Mouse (Mus musculus) CH12.LX (cell line): Measurements from ENCODE around the gene Gna12. TPM values are rescaled to one million over a fixed set of nuclear protein-coding genes. Genes with fewer than 3 reads are reported as not detected.

Experiments
- DNase-seq: peaks from one replicate; pipeline ENCODE4 v3.0.0-alpha.2; 2013; ENCODE audit errors: extremely low read depth
- H3K27ac ChIP-seq: 2 replicates; pipeline ENCODE4 v1.5.1; 2012; ENCODE audit warnings: low read depth, mild to moderate bottlenecking, control low read depth, moderate library complexity; ENCODE audit not compliant: insufficient read depth
- H3K27me3 ChIP-seq: replicated peaks from 2 replicates; pipeline ENCODE3; 2012; ENCODE audit warnings: inconsistent platforms
- H3K36me3 ChIP-seq, 2 experiments: replicated peaks in 1 of 2; 2 replicates each; pipeline versions ENCODE3 to v1.6.1; 2012; ENCODE audit warnings: inconsistent platforms in 1 of 2, low read length in 1 of 2, mild to moderate bottlenecking in 1 of 2, mixed read lengths in 1 of 2, moderate library complexity in 1 of 2; ENCODE audit not compliant: control insufficient read depth in 1 of 2, insufficient read depth in 1 of 2
- H3K4me1 ChIP-seq, 2 experiments: 2 replicates each; pipeline ENCODE4 v1.6.1; 2012; ENCODE audit warnings: inconsistent platforms in 1 of 2, moderate library complexity in 1 of 2; ENCODE audit not compliant: insufficient read depth in 2 of 2, control insufficient read depth in 1 of 2
- H3K4me2 ChIP-seq: 2 replicates; pipeline ENCODE4 v1.6.1; 2012; ENCODE audit warnings: low read depth, mild to moderate bottlenecking, control low read depth; ENCODE audit not compliant: poor library complexity, insufficient read depth, severe bottlenecking
- H3K4me3 ChIP-seq, 3 experiments: fragments of 150-350 bp in 1 of 3; sonication (generic) in 1 of 3; replicated peaks in 1 of 3; 2 replicates each; pipeline versions ENCODE3 to v1.5.1; 2011 to 2012; ENCODE audit warnings: low read depth in 2 of 3, low read length in 2 of 3, mild to moderate bottlenecking in 2 of 3, moderate library complexity in 2 of 3, control low read depth in 1 of 3, improper control_type of control experiment in 1 of 3, inconsistent platforms in 1 of 3, mixed read lengths in 1 of 3; ENCODE audit not compliant: poor library complexity in 1 of 3
- H3K79me2 ChIP-seq: replicated peaks from 2 replicates; pipeline ENCODE4 v1.6.1; 2012; ENCODE audit warnings: mild to moderate bottlenecking, moderate library complexity; ENCODE audit not compliant: control insufficient read depth, poor library complexity, insufficient read depth, severe bottlenecking; ENCODE audit errors: extremely low read depth
- H3K9ac ChIP-seq: 2 replicates; pipeline ENCODE4 v1.6.1; 2012; ENCODE audit warnings: low read depth, mild to moderate bottlenecking, control low read depth, moderate library complexity; ENCODE audit not compliant: insufficient read depth
- H3K9me3 ChIP-seq: replicated peaks from 2 replicates; pipeline ENCODE3; 2012; ENCODE audit warnings: low read length, inconsistent platforms, mixed read lengths
- BHLHE40 ChIP-seq: IDR thresholded peaks from 2 replicates; pipeline ENCODE4 v1.6.1; 2011; ENCODE audit warnings: mild to moderate bottlenecking, low read depth, low read length, improper control_type of control experiment
- CHD1 ChIP-seq: IDR thresholded peaks from 2 replicates; pipeline ENCODE4 v1.6.1; 2012; ENCODE audit warnings: low read depth, low read length, improper control_type of control experiment, inconsistent platforms
- E2F4 ChIP-seq: IDR thresholded peaks from 2 replicates; pipeline ENCODE4 v1.6.1; 2011; ENCODE audit warnings: low read depth, low read length, improper control_type of control experiment; ENCODE audit not compliant: insufficient replicate concordance
- ELF1 ChIP-seq: IDR thresholded peaks from 2 replicates; pipeline ENCODE4 v1.6.1; 2014; ENCODE audit warnings: low read depth, mild to moderate bottlenecking, inconsistent platforms, low read length, improper control_type of control experiment
- EP300 ChIP-seq: IDR thresholded peaks from 2 replicates; pipeline ENCODE4 v1.6.1; 2011; ENCODE audit warnings: low read length, improper control_type of control experiment
- JUN ChIP-seq: IDR thresholded peaks from 2 replicates; pipeline ENCODE4 v1.6.1; 2011; ENCODE audit warnings: low read depth, mild to moderate bottlenecking, low read length, improper control_type of control experiment, moderate library complexity; ENCODE audit not compliant: insufficient read depth
- KAT2A ChIP-seq: IDR thresholded peaks from 2 replicates; pipeline ENCODE4 v1.6.1; 2012; ENCODE audit warnings: low read length, improper control_type of control experiment, inconsistent platforms; ENCODE audit not compliant: insufficient replicate concordance
- MAX ChIP-seq: IDR thresholded peaks from 2 replicates; pipeline ENCODE4 v1.6.1; 2011; ENCODE audit warnings: low read length, improper control_type of control experiment
- MEF2A ChIP-seq: IDR thresholded peaks from 2 replicates; pipeline ENCODE4 v1.6.1; 2014; ENCODE audit warnings: low read depth, mild to moderate bottlenecking, inconsistent platforms, low read length, improper control_type of control experiment, borderline replicate concordance
- NRF1 ChIP-seq: IDR thresholded peaks from 2 replicates; pipeline ENCODE4 v1.6.1; 2014; ENCODE audit warnings: low read depth, mild to moderate bottlenecking, inconsistent platforms, low read length, improper control_type of control experiment, moderate library complexity
- POLR2A ChIP-seq: IDR thresholded peaks from 2 replicates; pipeline ENCODE4 v1.6.1; 2011; ENCODE audit warnings: low read depth, mild to moderate bottlenecking, improper control_type of control experiment, low read length
- RAD21 ChIP-seq: IDR thresholded peaks from 2 replicates; pipeline ENCODE4 v1.6.1; 2011; ENCODE audit warnings: low read depth, mild to moderate bottlenecking, low read length, improper control_type of control experiment, moderate library complexity
- RCOR1 ChIP-seq: conservative IDR thresholded peaks from 2 replicates; pipeline ENCODE4 v1.6.1; 2012; ENCODE audit warnings: low read depth, mild to moderate bottlenecking, inconsistent platforms, low read length, improper control_type of control experiment
- SIN3A ChIP-seq: IDR thresholded peaks from 2 replicates; pipeline ENCODE4 v1.6.1; 2012; ENCODE audit warnings: low read length, improper control_type of control experiment, inconsistent platforms
- SMC3 ChIP-seq: IDR thresholded peaks from 2 replicates; pipeline ENCODE4 v1.6.1; 2011; ENCODE audit warnings: low read depth, low read length, improper control_type of control experiment
- TCF12 ChIP-seq: IDR thresholded peaks from 2 replicates; pipeline ENCODE4 v1.6.1; 2014; ENCODE audit warnings: low read depth, mild to moderate bottlenecking, inconsistent platforms, low read length, improper control_type of control experiment
- USF1 ChIP-seq: IDR thresholded peaks from 2 replicates; pipeline ENCODE4 v1.6.1; 2014; ENCODE audit warnings: low read depth, mild to moderate bottlenecking, inconsistent platforms, low read length, improper control_type of control experiment
- USF2 ChIP-seq: conservative IDR thresholded peaks from 2 replicates; pipeline ENCODE4 v1.6.1; 2011; ENCODE audit warnings: low read depth, low read length, improper control_type of control experiment
- ZC3H11A ChIP-seq: IDR thresholded peaks from 2 replicates; pipeline ENCODE4 v1.6.1; 2012; ENCODE audit warnings: low read depth, mild to moderate bottlenecking, inconsistent platforms, low read length, improper control_type of control experiment
- ZKSCAN1 ChIP-seq: IDR thresholded peaks from 2 replicates; pipeline ENCODE4 v1.6.1; 2012; ENCODE audit warnings: low read depth, inconsistent platforms, low read length, improper control_type of control experiment, borderline replicate concordance
- ZMIZ1 ChIP-seq: IDR thresholded peaks from 2 replicates; pipeline ENCODE4 v1.6.1; 2012; ENCODE audit warnings: low read depth, mild to moderate bottlenecking, inconsistent platforms, low read length, improper control_type of control experiment
- dilution Hi-C: fragments of 300-500 bp; cut with MboI; formaldehyde crosslinking; loops from 2 replicates; pipeline ENCODE4 v1.14.3; 2020; ENCODE audit warnings: low sequenced_read_pairs; ENCODE audit not compliant: extremely low pct_unique_long_range_greater_than_20kb, extremely low pct_ligation_motif_present
- in situ Hi-C: fragments of 300-500 bp; cut with MboI; formaldehyde crosslinking; loops from 3 replicates; pipeline ENCODE4 v1.14.3; 2019; ENCODE audit warnings: low sequenced_read_pairs, low pct_ligation_motif_present, low pct_unique_long_range_greater_than_20kb, mixed read lengths
- polyA plus RNA-seq: library from polyadenylated mRNA; unstranded; fragments of >175 nt; gene quantifications from 2 replicates; pipeline ENCODE4 v1.2.1, GENCODE M21; 2012; ENCODE audit warnings: low read depth; ENCODE audit not compliant: insufficient read length
- total RNA-seq, 2 experiments: library from RNA; depleted of rRNA; stranded (reverse); fragments of 300-350 nt in 1 of 2; fragments of >200 nt in 1 of 2; gene quantifications; 2 replicates each; pipeline ENCODE4 v1.2.3; 2012 to 2014

The Gna12 gene
- total and polyA plus RNA-seq, 3 experiments, result 11.5 to 15.8 (median 15.4) TPM

GRCm38 (mm10) chr5:140758864-140759263 lies 71.4 kb downstream of the Gna12 start:
- Histone ChIP-seq H3K36me3 (peaks cover 17 to 65% of the 10 kb centered on the region in 2 experiments), H3K4me2 (no peak overlapping the region)
- DNase-seq, result no peak

GRCm38 (mm10) chr5:140753223-140753622 lies 77.0 kb downstream of the Gna12 start:
- Histone ChIP-seq H3K4me3 (no peak overlapping the region), H3K27me3 (no peaks in the 10 kb centered on the region), H3K4me2 (no peak overlapping the region), H3K9ac (no peak overlapping the region), H3K79me2 (no peaks in the 10 kb centered on the region), H3K36me3 (peaks cover 22 to 62% of the 10 kb centered on the region in 2 experiments), H3K4me1 (peaks cover 12 to 22% of the 10 kb centered on the region in 2 experiments), H3K9me3 (peaks cover 14% of the 10 kb centered on the region), H3K27ac (no peak overlapping the region)
- TF ChIP-seq EP300 (no peak), MEF2A (no peak), USF1 (no peak), BHLHE40 (no peak)
- dilution Hi-C loops (no loop called here), in situ Hi-C loops (no loop called here)
- no peak for DNase-seq

More at GRCm38 (mm10) chr5:140758864-140759263, 71.4 kb downstream of the Gna12 start:
- Histone ChIP-seq H3K9ac (no peak overlapping the region), H3K79me2 (no peaks in the 10 kb centered on the region), H3K27ac (no peak overlapping the region), H3K4me3 (no peak overlapping the region), H3K27me3 (no peaks in the 10 kb centered on the region), H3K4me1 (peaks cover 2 to 19% of the 10 kb centered on the region in 2 experiments; a peak in 2 of 4 replicates), H3K9me3 (no peaks in the 10 kb centered on the region)
- dilution Hi-C loops (no loop called here), in situ Hi-C loops (no loop called here)
- TF ChIP-seq KAT2A, result no peak
- no peak for TF ChIP-seq TCF12
- no peak for TF ChIP-seq NRF1
- no peak for TF ChIP-seq RCOR1
- no peak for TF ChIP-seq RAD21
- TF ChIP-seq MAX, result no peak
- TF ChIP-seq ZMIZ1, result no peak
- TF ChIP-seq JUN, result no peak
- TF ChIP-seq POLR2A, result no peak
- TF ChIP-seq ZKSCAN1, result no peak
- no peak for TF ChIP-seq SIN3A
- TF ChIP-seq CHD1, result no peak
- TF ChIP-seq E2F4, result no peak
- TF ChIP-seq SMC3, result no peak
- no peak for TF ChIP-seq ELF1
- TF ChIP-seq USF2, result no peak
- TF ChIP-seq ZC3H11A, result no peak
